Mouse (Mus musculus): ENCODE data around the gene Ptpn1.

- TF ChIP-seq CTCF (IDR thresholded peaks at IDR 0.05; ENCODE audit: borderline replicate concordance, insufficient read depth, low read length) (no peak), POLR2A (IDR thresholded peaks at IDR 0.05; ENCODE audit: low read depth, low read length) (no peak)
Measured at GRCm38 (mm10) chr2:167958082-167958788, 26.4 kb downstream of the Ptpn1 start.

All from embryonic fibroblast, embryonic 13.5 days (primary cell).